Mouse (Mus musculus): ENCODE measurements around the gene Prtg. TPM values are rescaled to one million over a fixed set of nuclear protein-coding genes. Genes with fewer than 3 reads are reported as not detected.

Prtg gene
- total and polyA plus RNA-seq, 3 experiments = not detected

- H3K9me3 ChIP-seq (replicated peaks; ENCODE audit: low read length) = no peaks in the 10 kb centered on the region
- TF ChIP-seq JUND (conservative IDR thresholded peaks at IDR 0.05; ENCODE audit: low read depth, low read length) (no peak), E2F4 (IDR thresholded peaks at IDR 0.05; ENCODE audit: insufficient replicate concordance, low read depth, low read length) (no peak), EP300 (IDR thresholded peaks at IDR 0.05; ENCODE audit: low read length) (no peak), ZKSCAN1 (IDR thresholded peaks at IDR 0.05; ENCODE audit: borderline replicate concordance, low read depth, low read length) (no peak), IRF4 (IDR thresholded peaks at IDR 0.05; ENCODE audit: low read depth, low read length) (no peak), HCFC1 (IDR thresholded peaks at IDR 0.05; ENCODE audit: low read depth, low read length) (no peak), CHD1 (IDR thresholded peaks at IDR 0.05; ENCODE audit: low read depth, low read length) (no peak), GABPA (IDR thresholded peaks at IDR 0.05; ENCODE audit: insufficient replicate concordance, low read depth, low read length) (no peak), ETS1 (conservative IDR thresholded peaks at IDR 0.05; ENCODE audit: low read depth, low read length) (no peak)
- H3K4me3 ChIP-seq (replicated peaks in 1 of 3; ENCODE audit: low read depth in 2 of 3, low read length in 2 of 3, poor library complexity in 1 of 3) = no peak overlapping the region
- H3K27ac ChIP-seq (ENCODE audit: insufficient read depth, low read depth) = no peak overlapping the region
- no peaks in the 10 kb centered on the region for H3K27me3 ChIP-seq (replicated peaks)
- DNase-seq (ENCODE audit: extremely low read depth) = no peak
- H3K36me3 ChIP-seq (replicated peaks in 1 of 2; ENCODE audit: control insufficient read depth in 1 of 2, insufficient read depth in 1 of 2, low read length in 1 of 2) = no peaks in the 10 kb centered on the region
- dilution Hi-C loops (cut with MboI; ENCODE audit: extremely low pct_ligation_motif_present, extremely low pct_unique_long_range_greater_than_20kb, low sequenced_read_pairs) = no loop called here
- no peaks in the 10 kb centered on the region for H3K79me2 ChIP-seq (replicated peaks; ENCODE audit: control insufficient read depth, extremely low read depth, insufficient read depth, poor library complexity, severe bottlenecking)
- no peak overlapping the region for H3K9ac ChIP-seq (ENCODE audit: insufficient read depth, low read depth)
- peaks cover 0 to 4% of the 10 kb centered on the region in 2 experiments; a peak in 1 of 4 replicates for H3K4me1 ChIP-seq (ENCODE audit: control insufficient read depth in 1 of 2, insufficient read depth in 2 of 2)
- in situ Hi-C loops (cut with MboI; ENCODE audit: low pct_ligation_motif_present, low pct_unique_long_range_greater_than_20kb, low sequenced_read_pairs) = no loop called here
- H3K4me2 ChIP-seq (ENCODE audit: insufficient read depth, low read depth, poor library complexity, severe bottlenecking) = no peak overlapping the region
These were observed 26.9 kb upstream of the Prtg start for GRCm38 (mm10) chr9:72779733-72780132.

- H3K79me2 ChIP-seq (replicated peaks; ENCODE audit: control insufficient read depth, extremely low read depth, insufficient read depth, poor library complexity, severe bottlenecking) = no peaks in the 10 kb centered on the region
- H3K4me1 ChIP-seq (ENCODE audit: control insufficient read depth in 1 of 2, insufficient read depth in 2 of 2) = peaks cover 0 to 4% of the 10 kb centered on the region in 2 experiments; a peak in 1 of 4 replicates
- no peaks in the 10 kb centered on the region for H3K36me3 ChIP-seq (replicated peaks in 1 of 2; ENCODE audit: control insufficient read depth in 1 of 2, insufficient read depth in 1 of 2, low read length in 1 of 2)
- no peak for TF ChIP-seq ETS1 (conservative IDR thresholded peaks at IDR 0.05; ENCODE audit: low read depth, low read length)
- TF ChIP-seq ZNF384 (IDR thresholded peaks at IDR 0.05; ENCODE audit: low read depth, low read length) = no peak
- TF ChIP-seq MAX (IDR thresholded peaks at IDR 0.05; ENCODE audit: low read length) = no peak
- no peak for TF ChIP-seq POLR2A (IDR thresholded peaks at IDR 0.05; ENCODE audit: low read depth, low read length)
- no peak for TF ChIP-seq MXI1 (IDR thresholded peaks at IDR 0.05; ENCODE audit: low read depth, low read length)
- no peak for TF ChIP-seq KAT2A (IDR thresholded peaks at IDR 0.05; ENCODE audit: insufficient replicate concordance, low read length)
- TF ChIP-seq ELF1 (IDR thresholded peaks at IDR 0.05; ENCODE audit: low read depth, low read length) = no peak
- TF ChIP-seq MEF2A (IDR thresholded peaks at IDR 0.05; ENCODE audit: borderline replicate concordance, low read depth, low read length) = no peak
- TF ChIP-seq MYC (IDR thresholded peaks at IDR 0.05; ENCODE audit: low read depth, low read length) = no peak
- TF ChIP-seq NRF1 (IDR thresholded peaks at IDR 0.05; ENCODE audit: low read depth, low read length) = no peak
- TF ChIP-seq E2F4 (IDR thresholded peaks at IDR 0.05; ENCODE audit: insufficient replicate concordance, low read depth, low read length) = no peak
- TF ChIP-seq PAX5 (IDR thresholded peaks at IDR 0.05; ENCODE audit: low read length) = no peak
- no peak for TF ChIP-seq RAD21 (IDR thresholded peaks at IDR 0.05; ENCODE audit: low read depth, low read length)
- no peak overlapping the region for H3K9ac ChIP-seq (ENCODE audit: insufficient read depth, low read depth)
- H3K9me3 ChIP-seq (replicated peaks; ENCODE audit: low read length) = no peaks in the 10 kb centered on the region
- no peaks in the 10 kb centered on the region for H3K27me3 ChIP-seq (replicated peaks)
- no peak overlapping the region for H3K27ac ChIP-seq (ENCODE audit: insufficient read depth, low read depth)
- no peak overlapping the region for H3K4me2 ChIP-seq (ENCODE audit: insufficient read depth, low read depth, poor library complexity, severe bottlenecking)
- in situ Hi-C loops (cut with MboI; ENCODE audit: low pct_ligation_motif_present, low pct_unique_long_range_greater_than_20kb, low sequenced_read_pairs) = no loop called here
- no peak overlapping the region for H3K4me3 ChIP-seq (replicated peaks in 1 of 3; ENCODE audit: low read depth in 2 of 3, low read length in 2 of 3, poor library complexity in 1 of 3)
- dilution Hi-C loops (cut with MboI; ENCODE audit: extremely low pct_ligation_motif_present, extremely low pct_unique_long_range_greater_than_20kb, low sequenced_read_pairs) = no loop called here
- DNase-seq (ENCODE audit: extremely low read depth) = no peak
These were observed 26.0 kb upstream of the Prtg start for GRCm38 (mm10) chr9:72780694-72781093.

Measured in CH12.LX (cell line).